Mouse (Mus musculus): Measurements from ENCODE around the gene Myh2. TPM values are rescaled to one million over a fixed set of nuclear protein-coding genes. Genes with fewer than 3 reads are reported as not detected.

The Myh2 gene
- polyA plus RNA-seq, 1 experiment from 2014 or later: not detected

DNA sequence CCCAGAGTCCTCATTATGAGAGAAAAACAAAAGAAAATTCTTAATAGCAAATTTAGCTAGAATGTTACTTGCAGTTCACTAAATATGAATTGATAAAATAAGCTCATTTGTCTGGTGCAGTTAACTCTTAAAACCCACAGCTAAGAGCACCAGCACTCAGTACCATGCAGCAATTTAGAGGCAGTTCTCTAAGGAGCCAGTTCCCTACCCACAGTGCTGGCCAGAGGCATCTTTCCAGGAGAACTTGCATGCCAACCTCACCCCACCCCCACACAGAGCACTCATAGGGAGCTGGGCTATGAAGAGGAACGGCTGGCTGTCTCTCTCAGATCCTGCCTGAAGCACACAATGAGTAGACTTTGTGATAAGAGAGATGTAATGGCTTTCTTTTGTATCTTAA is 17.7 kb upstream of the Myh2 start:
- ATAC-seq (ENCODE audit: insufficient read depth) (no peak), DNase-seq (peak; percentile 11)
- Histone ChIP-seq H3K9ac (no peak overlapping the region), H3K27me3 (ENCODE audit: insufficient read depth, low read length) (no peaks in the 10 kb centered on the region), H3K4me3 (ENCODE audit: low read depth, low read length) (no peak overlapping the region), H3K36me3 (ENCODE audit: insufficient read depth) (no peaks in the 10 kb centered on the region), H3K27ac (ENCODE audit: low read depth) (no peak overlapping the region), H3K4me2 (no peak overlapping the region), H3K9me3 (ENCODE audit: low read depth, low read length) (no peaks in the 10 kb centered on the region), H3K4me1 (ENCODE audit: insufficient read depth) (no peaks in the 10 kb centered on the region)
- no peak for TF ChIP-seq CTCF (IDR thresholded peaks at IDR 0.05; ENCODE audit: low read depth)
- 10% methylated on average over 1 of the region's 1 CpGs for WGBS

DNA sequence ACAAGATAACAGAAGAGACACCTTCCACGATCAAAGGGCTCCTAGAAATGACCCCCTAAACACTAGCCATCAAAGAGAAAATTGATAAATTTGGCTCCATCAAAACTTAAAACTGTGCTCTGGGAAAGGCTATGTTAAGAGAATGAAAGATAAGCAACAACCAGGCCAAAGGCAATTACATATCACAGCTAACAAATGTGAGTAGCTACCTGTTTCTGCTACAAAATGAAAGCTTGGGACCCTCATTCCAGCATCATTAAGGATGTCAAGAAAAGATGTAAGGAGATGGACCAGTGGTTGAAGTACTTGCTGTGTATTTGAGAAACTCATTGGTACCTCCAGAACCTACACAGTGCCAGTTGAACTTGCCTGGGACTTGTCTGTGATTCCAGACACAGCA is 17.0 kb upstream of the Myh2 start:
- 44% methylated on average over 1 of the region's 1 CpGs for WGBS
- ATAC-seq (ENCODE audit: insufficient read depth): no peak

DNA sequence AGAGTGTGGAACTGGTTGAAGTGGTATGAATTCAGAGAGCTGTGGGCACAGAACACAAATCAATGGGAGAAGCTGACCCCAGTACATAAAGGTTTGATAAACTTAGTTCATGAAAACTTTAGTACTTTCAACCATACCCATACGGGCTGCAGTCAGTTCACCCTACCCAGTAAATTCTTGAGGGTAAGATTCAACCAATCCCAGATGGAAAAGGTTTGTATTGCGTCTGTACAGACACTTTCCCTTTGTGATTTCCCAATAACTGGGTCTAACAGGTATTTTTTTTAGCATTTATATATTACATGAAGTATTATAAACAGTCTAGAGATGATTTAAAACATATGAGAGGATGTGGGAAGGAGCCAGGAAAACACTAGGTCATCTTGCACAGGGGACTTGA is 15.2 kb upstream of the Myh2 start:
- Histone ChIP-seq H3K4me1 (ENCODE audit: insufficient read depth) (no peaks in the 10 kb centered on the region), H3K4me2 (no peak overlapping the region), H3K9ac (no peak overlapping the region), H3K4me3 (ENCODE audit: low read depth, low read length) (no peak overlapping the region), H3K36me3 (ENCODE audit: insufficient read depth) (no peaks in the 10 kb centered on the region), H3K27ac (ENCODE audit: low read depth) (no peak overlapping the region), H3K27me3 (ENCODE audit: insufficient read depth, low read length) (no peaks in the 10 kb centered on the region), H3K9me3 (ENCODE audit: low read depth, low read length) (no peaks in the 10 kb centered on the region)
- no peak for DNase-seq
- ATAC-seq (ENCODE audit: insufficient read depth): no peak
- no peak for TF ChIP-seq CTCF (IDR thresholded peaks at IDR 0.05; ENCODE audit: low read depth)
- 83% methylated on average over 2 of the region's 2 CpGs for WGBS

More for the DNA sequence above, 17.0 kb upstream of the Myh2 start:
- Histone ChIP-seq H3K27ac (ENCODE audit: low read depth) (no peak overlapping the region), H3K9ac (no peak overlapping the region), H3K27me3 (ENCODE audit: insufficient read depth, low read length) (no peaks in the 10 kb centered on the region), H3K9me3 (ENCODE audit: low read depth, low read length) (no peaks in the 10 kb centered on the region), H3K4me1 (ENCODE audit: insufficient read depth) (no peaks in the 10 kb centered on the region), H3K36me3 (ENCODE audit: insufficient read depth) (no peaks in the 10 kb centered on the region), H3K4me2 (no peak overlapping the region), H3K4me3 (ENCODE audit: low read depth, low read length) (no peak overlapping the region)
- no peak for TF ChIP-seq CTCF (IDR thresholded peaks at IDR 0.05; ENCODE audit: low read depth)
- DNase-seq: no peak

DNA sequence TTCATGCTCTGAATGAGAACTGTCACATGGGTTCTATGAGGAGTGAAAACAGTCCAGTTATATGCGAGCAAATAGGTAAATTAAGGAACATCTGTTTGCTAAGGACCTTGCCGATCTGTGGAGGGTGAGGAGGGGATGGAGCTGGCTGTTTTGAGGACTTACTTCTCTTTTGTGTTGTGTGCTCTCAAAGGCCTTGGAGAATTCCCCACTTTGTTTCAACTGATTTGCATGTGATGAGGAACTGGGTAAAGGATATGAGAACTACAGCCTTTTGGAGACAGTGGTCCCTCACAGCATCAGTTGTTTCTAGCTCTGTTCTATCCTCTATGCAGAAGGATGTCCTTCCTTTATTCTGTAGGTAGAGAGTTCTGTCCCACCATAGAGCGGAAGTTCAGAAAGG is 10.7 kb upstream of the Myh2 start:
- Histone ChIP-seq H3K9me3 (ENCODE audit: low read depth, low read length) (no peaks in the 10 kb centered on the region), H3K9ac (no peak overlapping the region), H3K4me3 (ENCODE audit: low read depth, low read length) (no peak overlapping the region), H3K27me3 (ENCODE audit: insufficient read depth, low read length) (no peaks in the 10 kb centered on the region), H3K4me1 (ENCODE audit: insufficient read depth) (no peaks in the 10 kb centered on the region), H3K36me3 (ENCODE audit: insufficient read depth) (no peaks in the 10 kb centered on the region), H3K4me2 (no peak overlapping the region), H3K27ac (ENCODE audit: low read depth) (no peak overlapping the region)
- ATAC-seq (ENCODE audit: insufficient read depth) (no peak), DNase-seq (no peak)
- no peak for TF ChIP-seq CTCF (IDR thresholded peaks at IDR 0.05; ENCODE audit: low read depth)
- WGBS: 77% methylated on average over 3 of the region's 3 CpGs

DNA sequence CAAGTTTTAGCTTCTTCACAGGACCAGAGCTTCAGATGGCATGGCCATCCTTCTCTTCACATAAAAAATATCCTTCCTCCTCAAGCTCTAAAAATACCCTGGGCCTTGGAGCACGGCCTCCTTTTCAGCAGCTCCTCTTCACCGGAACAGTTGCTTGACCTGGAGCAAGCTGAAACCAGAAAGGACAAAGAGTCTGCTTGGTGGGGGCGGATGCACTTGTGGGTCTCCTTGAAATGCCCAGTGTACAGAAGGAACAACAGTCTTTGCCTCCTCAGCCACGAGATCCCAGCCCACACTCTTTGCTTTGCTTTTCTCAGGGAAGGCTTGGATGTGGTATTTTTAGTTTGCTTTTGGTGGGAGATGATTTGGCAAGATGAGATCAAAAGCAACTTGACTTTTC is 7.1 kb upstream of the Myh2 start:
- Histone ChIP-seq H3K4me1 (ENCODE audit: insufficient read depth) (no peaks in the 10 kb centered on the region), H3K27ac (ENCODE audit: low read depth) (no peak overlapping the region), H3K9ac (no peak overlapping the region), H3K27me3 (ENCODE audit: insufficient read depth, low read length) (no peaks in the 10 kb centered on the region), H3K36me3 (ENCODE audit: insufficient read depth) (no peaks in the 10 kb centered on the region), H3K9me3 (ENCODE audit: low read depth, low read length) (no peaks in the 10 kb centered on the region), H3K4me3 (ENCODE audit: low read depth, low read length) (no peak overlapping the region), H3K4me2 (no peak overlapping the region)
- DNase-seq: no peak
- no peak for ATAC-seq (ENCODE audit: insufficient read depth)
- WGBS: 74% methylated on average over 4 of the region's 4 CpGs
- no peak for TF ChIP-seq CTCF (IDR thresholded peaks at IDR 0.05; ENCODE audit: low read depth)

DNA sequence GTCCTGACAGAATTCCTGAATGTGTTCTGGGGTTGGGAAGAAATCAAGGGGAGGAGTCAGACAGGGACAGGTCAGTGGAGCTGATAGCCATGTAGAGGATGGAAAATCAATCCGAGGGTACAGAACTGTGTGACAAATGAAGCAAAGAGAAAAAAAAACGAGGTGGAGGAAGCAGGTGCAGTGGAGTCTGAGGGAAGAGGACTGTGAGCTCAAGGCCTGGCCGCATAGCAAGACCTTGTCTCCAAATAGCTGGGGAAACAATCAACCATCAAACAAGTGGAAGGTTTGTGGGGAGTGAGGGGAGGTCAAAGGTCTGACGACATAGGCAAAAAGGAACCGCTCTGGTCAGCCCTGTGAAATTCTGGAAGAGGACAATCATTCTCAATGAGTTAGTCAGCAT is 6.0 kb upstream of the Myh2 start:
- no peak for TF ChIP-seq CTCF (IDR thresholded peaks at IDR 0.05; ENCODE audit: low read depth)
- no peaks in the 10 kb centered on the region for H3K4me1 ChIP-seq (ENCODE audit: insufficient read depth)
- H3K27me3 ChIP-seq (ENCODE audit: insufficient read depth, low read length): no peaks in the 10 kb centered on the region
- 54% methylated on average over 5 of the region's 5 CpGs for WGBS
- H3K27ac ChIP-seq (ENCODE audit: low read depth): no peak overlapping the region
- ATAC-seq (ENCODE audit: insufficient read depth): no peak
- no peak overlapping the region for H3K4me3 ChIP-seq (ENCODE audit: low read depth, low read length)
- no peaks in the 10 kb centered on the region for H3K9me3 ChIP-seq (ENCODE audit: low read depth, low read length)
- no peak overlapping the region for H3K4me2 ChIP-seq
- H3K9ac ChIP-seq: no peak overlapping the region
- DNase-seq: no peak
- no peaks in the 10 kb centered on the region for H3K36me3 ChIP-seq (ENCODE audit: insufficient read depth)

DNA sequence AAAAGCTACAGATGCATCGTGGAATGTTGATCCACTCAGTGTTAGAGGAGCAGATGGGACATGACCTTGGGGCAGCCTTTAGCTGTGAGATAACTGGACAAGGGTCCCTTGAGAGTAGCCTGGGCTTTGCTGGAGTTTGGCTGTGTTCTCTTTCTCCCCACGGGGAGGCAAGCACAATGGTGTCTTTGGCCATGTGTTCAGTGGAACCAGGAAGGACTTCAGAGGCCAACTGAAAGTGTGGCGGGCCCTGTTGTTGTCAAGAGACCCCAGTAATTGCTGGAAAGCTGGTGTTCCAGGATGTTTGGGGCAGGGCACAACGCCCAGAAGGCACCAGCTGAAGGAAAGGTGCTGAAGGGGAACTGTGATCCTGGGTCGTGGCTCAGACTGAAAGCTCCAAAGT is 1.5 kb upstream of the Myh2 start:
- no peak for ATAC-seq (ENCODE audit: insufficient read depth)
- Histone ChIP-seq H3K4me3 (ENCODE audit: low read depth, low read length) (no peak overlapping the region), H3K27ac (ENCODE audit: low read depth) (no peak overlapping the region), H3K9me3 (ENCODE audit: low read depth, low read length) (no peaks in the 10 kb centered on the region), H3K4me1 (ENCODE audit: insufficient read depth) (no peaks in the 10 kb centered on the region), H3K36me3 (ENCODE audit: insufficient read depth) (no peaks in the 10 kb centered on the region), H3K27me3 (ENCODE audit: insufficient read depth, low read length) (no peaks in the 10 kb centered on the region), H3K9ac (no peak overlapping the region), H3K4me2 (no peak overlapping the region)
- no peak for DNase-seq
- TF ChIP-seq CTCF (IDR thresholded peaks at IDR 0.05; ENCODE audit: low read depth): no peak
- WGBS: 56% methylated on average over 5 of the region's 5 CpGs

DNA sequence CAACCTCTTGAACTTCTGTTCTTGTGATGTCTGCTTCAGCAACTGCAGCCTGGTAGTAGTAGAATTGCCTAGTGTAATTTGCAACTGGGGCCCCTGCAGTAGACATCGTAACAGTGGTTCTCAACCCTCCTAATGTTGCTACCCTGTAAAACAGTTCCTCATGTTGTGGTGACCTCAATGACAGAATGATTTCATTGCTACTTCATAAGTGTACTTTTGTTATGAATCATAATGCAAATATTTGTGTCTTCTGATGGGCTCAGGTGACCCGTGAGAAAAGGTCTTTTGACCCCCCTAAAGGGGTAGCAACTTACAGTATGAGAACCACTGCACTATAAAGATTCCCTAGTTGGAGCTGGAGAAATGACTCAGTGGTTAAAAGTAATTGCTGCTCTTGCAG is 1.6 kb downstream of the Myh2 start:
- Histone ChIP-seq H3K9me3 (ENCODE audit: low read depth, low read length) (no peaks in the 10 kb centered on the region), H3K27ac (ENCODE audit: low read depth) (no peak overlapping the region), H3K36me3 (ENCODE audit: insufficient read depth) (no peaks in the 10 kb centered on the region), H3K4me2 (no peak overlapping the region), H3K4me3 (ENCODE audit: low read depth, low read length) (no peak overlapping the region), H3K27me3 (ENCODE audit: insufficient read depth, low read length) (no peaks in the 10 kb centered on the region), H3K4me1 (ENCODE audit: insufficient read depth) (no peaks in the 10 kb centered on the region), H3K9ac (no peak overlapping the region)
- 65% methylated on average over 2 of the region's 2 CpGs for WGBS
- TF ChIP-seq CTCF (IDR thresholded peaks at IDR 0.05; ENCODE audit: low read depth): no peak
- no peak for DNase-seq
- ATAC-seq (ENCODE audit: insufficient read depth): no peak

Measured in lung, embryonic 14.5 days (tissue).